Mouse (Mus musculus): Measurements from ENCODE around the gene Olfr749. TPM values are rescaled to one million over a fixed set of nuclear protein-coding genes. Genes with fewer than 3 reads are reported as not detected.
"Not testable (repeated sequence)": the region's sequence is repeated elsewhere in the genome, so short reads cannot be mapped to it uniquely, and the experiment has no call there.

The Olfr749 gene
- total RNA-seq (2015) (not detected in 2 replicates), total RNA-seq (2017) (not detected in 2 replicates)

DNA sequence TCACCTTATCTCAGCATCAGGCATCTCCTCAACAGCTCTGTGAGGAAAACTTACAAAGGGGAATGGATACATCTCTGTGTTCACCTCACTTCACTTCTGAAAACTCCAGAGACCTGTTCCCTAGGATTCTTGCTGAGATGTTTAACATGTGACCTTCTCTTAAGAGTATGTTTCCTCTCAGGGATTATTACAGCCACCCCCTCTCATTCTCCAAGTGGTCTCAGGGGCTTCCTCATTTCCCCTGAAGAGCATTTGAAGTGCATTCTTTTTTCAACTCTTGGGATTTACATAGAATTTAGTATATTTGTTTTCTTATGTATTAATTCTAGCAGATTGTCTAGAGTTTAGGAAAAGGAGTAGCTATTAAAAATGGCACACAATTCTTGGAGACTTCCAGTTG lies at the start of gene Olfr749:
Olfr749 (minus strand) TSS at position 101 of the 400 bp plus-strand sequence.
- ATAC-seq (ENCODE audit: poor library complexity, severe bottlenecking) = no peak

DNA sequence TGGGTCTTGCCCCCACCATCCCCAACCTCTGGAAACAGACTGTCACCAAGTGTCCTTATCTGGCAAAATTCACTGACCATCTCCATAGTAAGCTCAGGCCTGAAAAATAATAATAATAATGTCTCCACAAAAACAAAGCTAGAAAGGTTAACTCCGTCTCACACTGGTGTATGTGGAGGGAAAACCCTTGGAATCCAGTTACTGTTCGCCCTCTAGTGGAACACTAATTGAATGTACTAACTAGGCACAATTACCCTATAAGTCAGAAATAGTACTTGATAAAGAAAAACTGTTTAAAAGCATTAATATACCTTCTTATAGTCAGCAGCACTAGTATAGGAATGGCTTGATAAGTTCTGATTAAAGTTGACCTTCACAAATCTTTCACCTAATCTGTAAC lies 43.3 kb upstream of the Olfr749 start:
- no peak for ATAC-seq (ENCODE audit: poor library complexity, severe bottlenecking)

DNA sequence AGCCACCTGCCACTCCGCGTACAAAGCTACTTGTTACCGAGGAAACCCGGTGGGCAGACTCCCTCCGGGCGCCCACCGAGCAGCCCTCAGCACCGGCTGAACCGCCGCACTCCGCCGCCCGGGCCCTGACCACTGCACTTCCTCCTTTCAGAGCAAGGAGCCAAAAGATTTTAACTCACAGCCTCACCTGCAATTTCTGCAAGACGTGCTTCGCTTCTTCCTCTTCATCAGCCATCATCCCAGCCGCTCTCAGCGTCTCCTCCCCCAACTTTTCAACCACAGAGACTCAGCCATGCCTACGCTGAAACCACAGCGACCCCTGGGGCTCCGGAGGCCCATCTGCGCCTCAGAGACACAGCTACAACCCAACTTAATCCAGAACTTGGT lies 40.4 kb upstream of the Olfr749 start, which contains the start of gene Ttc5:
Ttc5 (minus strand) TSS at position 269 of the 387 bp plus-strand sequence.
- ATAC-seq (ENCODE audit: poor library complexity, severe bottlenecking) = peak; percentile 98

DNA sequence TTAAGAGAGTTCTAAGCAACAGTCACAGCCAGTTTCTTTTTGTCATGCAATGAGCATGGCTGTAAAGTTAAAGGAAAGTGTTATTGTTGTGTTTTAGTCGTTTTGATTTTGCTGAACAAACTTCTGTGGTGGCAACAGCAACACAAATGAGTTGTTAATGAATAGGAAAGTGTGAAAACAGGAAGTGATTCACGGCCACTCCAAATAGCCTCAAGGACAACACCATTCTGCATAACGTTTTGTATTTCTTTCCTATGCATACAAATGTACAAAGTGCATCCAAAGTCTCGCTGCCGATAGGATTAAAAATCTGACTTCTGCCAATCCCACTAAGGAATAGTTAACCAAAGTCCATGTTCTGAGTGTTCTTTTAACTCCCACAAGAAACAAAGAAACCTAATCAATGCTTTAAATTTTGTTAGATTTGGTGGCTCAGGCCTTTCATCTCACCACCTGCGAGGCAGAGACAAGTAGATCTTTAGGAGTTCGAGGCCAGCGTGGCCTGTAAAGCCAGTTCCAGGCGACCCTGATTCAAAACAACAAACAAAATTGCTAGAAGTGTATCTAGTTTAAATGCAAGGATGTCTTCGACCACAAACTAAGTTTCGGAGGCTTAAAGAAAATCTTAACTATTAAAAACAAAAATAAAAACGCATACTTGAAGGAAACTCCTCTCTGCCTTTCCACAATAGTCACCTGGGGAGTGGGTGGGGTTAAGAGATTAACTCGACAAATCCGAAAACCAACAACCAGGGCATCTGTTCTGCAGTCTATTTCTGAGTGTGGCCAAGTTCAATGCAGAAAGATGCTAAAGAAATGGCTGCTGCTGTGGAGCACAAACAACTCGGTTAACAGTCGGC lies 39.7 kb upstream of the Olfr749 start:
- ATAC-seq (ENCODE audit: poor library complexity, severe bottlenecking) = peak; percentile 25; the same call in 1 of the 2 replicates

DNA sequence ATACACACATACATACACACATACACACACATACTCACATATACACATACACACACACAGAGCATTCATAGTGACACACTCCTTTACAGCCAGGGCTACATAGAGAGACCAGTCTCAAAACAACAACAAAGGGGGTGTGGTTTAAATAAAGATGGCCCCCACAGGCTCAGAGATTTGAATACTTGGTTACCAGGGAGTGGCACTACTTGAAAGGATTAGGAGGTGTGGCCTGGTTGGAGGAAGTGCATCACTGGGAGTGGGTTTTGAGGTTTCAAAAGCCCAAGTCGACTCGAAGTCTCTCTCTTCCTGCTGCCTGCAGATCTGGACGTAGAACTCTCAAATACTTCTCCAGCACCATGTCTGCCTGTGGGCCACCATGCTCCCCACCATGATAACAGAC lies 37.3 kb upstream of the Olfr749 start:
- no peak for ATAC-seq (ENCODE audit: poor library complexity, severe bottlenecking)

DNA sequence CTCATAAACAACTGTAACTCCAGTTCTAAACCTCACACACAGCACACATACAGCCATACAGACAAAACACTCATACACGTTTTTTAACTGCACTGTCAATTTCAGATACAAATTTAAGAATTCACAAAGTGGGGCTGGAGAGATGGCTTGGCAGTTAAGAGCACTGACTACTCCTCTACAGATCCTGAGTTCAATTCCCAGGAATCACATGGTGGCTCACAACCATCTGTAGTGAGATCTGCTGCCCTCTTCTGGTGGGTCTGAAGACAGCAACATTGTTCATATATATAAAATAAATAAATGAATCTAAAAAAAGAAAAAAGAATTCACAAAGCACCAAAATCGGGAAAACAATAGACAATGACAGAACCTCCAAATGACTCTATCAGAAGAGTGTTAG lies 26.4 kb upstream of the Olfr749 start:
- no peak for ATAC-seq (ENCODE audit: poor library complexity, severe bottlenecking)

DNA sequence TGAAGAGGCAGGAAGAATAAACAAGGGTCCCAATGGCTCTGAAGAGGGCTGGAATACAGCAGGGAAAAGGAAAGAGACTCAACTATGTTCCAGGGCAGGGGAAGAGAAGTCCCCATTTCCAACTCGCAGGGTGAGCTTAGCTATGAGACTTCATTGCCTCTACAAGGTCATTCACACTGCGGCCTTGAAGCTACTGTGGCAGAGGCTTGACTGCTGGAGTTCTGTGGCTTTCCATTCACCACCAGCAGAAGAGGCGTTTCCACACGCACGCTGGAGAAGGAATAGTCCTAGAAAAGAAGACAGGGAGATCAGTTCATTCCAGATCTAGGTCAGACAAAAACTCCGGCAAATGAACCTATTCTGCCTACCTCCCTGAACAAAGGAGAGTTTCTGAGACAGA lies 20.8 kb upstream of the Olfr749 start:
- no peak for ATAC-seq (ENCODE audit: poor library complexity, severe bottlenecking)

DNA sequence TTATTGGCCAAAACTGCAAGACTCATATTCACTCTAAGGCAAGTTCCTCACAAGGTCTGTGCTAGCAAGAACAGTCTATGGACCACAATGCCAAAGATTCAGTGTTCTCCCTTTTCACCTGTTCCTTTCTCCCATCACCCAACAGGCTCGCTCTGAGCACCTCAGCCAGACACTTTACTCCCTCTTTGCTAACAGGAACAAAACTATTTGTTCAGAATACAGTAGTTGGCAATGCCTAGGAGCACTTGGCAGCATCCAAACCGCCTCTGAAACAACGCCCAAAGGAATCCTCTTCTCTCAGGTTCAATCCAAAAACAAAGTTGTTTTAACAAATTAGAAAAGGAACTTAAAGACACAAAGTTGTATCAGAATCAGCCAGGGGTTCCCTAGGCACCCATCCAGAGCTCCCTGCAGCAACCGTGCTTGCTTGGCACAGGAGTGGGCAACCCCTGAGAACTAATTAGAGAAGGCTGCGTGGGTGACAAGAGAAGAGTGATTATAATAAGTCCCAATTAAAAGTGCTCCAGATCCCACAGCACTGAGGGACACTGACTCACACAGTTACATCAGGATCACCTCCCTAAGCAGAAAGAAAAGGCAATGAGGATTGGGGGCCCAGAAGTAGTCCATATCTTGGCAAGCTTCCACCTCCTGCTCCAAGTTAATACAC lies 13.7 kb upstream of the Olfr749 start:
- no peak for ATAC-seq (ENCODE audit: poor library complexity, severe bottlenecking)

DNA sequence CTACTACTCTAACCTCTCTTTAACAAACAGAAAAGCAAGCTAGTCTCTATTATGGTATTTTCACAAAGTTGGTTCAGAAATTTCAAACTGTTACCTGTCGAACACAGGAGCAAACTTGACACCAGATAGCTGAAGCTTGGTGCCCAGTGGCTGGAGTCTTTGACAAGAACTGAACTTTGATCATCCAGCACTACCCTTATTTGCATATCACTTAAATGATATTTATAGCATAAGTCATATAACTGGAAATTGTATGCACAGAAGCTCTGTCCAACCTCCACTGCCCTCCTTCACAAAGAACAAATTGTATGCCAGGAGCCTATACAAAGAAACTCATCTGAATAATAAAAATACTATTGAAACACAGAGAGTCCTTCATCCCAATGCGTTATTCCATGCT lies 3.3 kb downstream of the Olfr749 start:
- no peak for ATAC-seq (ENCODE audit: poor library complexity, severe bottlenecking)

DNA sequence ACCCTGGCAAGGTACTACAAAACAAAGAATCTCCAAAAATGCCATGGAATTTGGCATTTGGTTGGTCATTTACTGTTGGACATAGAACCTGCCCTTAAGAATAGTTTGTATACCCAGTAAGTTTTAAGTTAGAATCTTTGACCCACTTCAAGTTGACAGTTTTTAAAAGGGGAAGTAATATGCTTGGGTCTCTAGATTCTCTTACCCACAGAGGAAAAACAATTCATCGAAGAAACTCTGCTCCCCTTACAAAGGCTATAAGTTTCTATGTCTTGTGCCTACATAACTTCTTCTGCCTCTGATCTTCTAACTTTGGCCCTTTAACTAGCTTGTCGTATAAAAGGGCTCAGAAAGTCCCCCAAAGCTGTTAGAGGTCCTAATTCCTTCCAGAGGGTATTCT lies 4.6 kb downstream of the Olfr749 start:
- ATAC-seq (ENCODE audit: poor library complexity, severe bottlenecking) = no peak

DNA sequence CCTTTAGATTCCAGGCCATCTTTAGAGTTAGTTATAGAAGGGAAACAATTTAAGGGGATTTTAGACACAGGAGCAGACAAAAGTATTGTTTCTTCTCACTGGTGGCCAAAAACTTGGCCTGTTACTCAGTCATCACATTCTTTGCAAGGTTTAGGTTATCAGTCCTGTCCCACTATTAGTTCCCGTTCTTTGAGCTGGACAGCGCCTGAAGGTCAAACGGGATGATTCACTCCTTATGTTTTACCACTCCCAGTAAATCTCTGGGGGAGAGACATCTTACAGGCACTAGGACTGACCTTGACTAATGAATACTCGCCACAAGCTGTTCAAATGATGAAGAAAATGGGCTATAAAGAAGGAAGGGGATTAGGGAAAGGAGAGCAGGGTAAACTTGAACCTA lies 22.5 kb downstream of the Olfr749 start:
- ATAC-seq (ENCODE audit: poor library complexity, severe bottlenecking) = not testable (repeated sequence)

DNA sequence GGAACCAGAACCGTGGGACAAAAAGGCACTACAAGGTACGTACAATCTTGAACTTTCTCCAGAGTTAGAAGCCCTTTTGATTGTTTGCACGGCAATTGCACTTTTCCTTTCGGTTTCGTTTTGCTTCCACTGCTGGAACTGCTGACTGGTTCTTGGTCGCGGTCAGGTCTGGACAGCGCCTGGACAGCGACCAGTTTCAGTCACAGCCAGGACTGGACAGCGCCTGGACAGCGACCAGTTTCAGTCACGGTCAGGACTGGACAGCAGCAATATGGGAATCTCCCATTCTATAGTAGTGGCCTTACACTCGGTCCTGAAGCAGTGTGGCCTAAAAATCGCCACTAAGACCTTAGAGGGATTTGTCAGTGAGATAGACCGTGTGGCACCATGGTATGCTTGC lies 25.0 kb downstream of the Olfr749 start:
- not testable (repeated sequence) for ATAC-seq (ENCODE audit: poor library complexity, severe bottlenecking)

DNA sequence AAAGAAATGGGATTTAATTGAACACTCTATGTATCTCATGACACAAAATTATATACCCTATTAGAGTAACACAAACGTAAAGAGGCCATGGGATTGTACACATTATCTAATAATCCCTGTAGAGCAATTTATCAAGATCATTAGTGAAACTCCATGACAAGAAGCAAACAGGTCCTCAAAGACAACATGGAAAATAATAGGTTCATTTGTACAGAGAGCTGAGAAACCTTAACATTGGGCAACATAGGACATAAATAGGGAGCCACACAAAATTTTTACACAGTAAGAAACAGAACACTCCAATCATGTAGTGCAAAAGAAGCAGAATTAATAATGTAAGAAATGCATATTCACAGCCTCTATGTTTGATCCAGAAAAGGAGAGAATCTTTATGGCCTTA lies 37.8 kb downstream of the Olfr749 start, which contains the start of gene Olfr748:
Olfr748 (plus strand) TSS at position 301 of the 400 bp plus-strand sequence.
- ATAC-seq (ENCODE audit: poor library complexity, severe bottlenecking) = no peak

DNA sequence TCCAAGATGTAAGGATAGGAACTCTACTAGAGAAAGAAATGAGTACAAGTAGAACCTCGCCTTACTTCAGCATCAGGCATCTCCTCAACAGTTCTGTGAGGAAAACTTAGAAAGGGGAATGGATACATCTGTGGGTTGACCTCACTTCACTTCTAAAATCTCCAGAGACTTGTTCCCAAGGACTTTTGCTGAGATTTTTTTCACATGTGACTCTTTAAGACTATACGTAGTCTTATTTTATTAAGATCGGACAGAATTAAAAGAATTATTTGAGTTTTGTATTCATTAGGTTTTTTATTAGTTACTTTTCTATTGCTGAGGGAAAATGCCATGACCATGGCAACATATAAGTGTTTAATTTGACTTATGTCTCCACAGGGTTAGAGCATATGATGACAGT lies 51.8 kb downstream of the Olfr749 start, which contains the start of gene Olfr747:
Olfr747 (minus strand) TSS at position 101 of the 400 bp plus-strand sequence.
- ATAC-seq (ENCODE audit: poor library complexity, severe bottlenecking) = no peak

Other genes with a start within 250 kb of the Olfr749 start
- gene Olfr742, start 241.5 kb downstream of the Olfr749 start, total RNA-seq (2015) = not detected in 2 replicates
- gene Olfr742, start 241.5 kb downstream of the Olfr749 start, total RNA-seq (2017) = not detected in 2 replicates
- gene Olfr743, start 223.3 kb downstream of the Olfr749 start, total RNA-seq (2015) = not detected in 2 replicates
- gene Olfr743, start 223.3 kb downstream of the Olfr749 start, total RNA-seq (2017) = not detected in 2 replicates
- not detected in 2 replicates for gene Olfr744, start 130.2 kb downstream of the Olfr749 start, total RNA-seq (2015)
- not detected in 2 replicates for gene Olfr744, start 130.2 kb downstream of the Olfr749 start, total RNA-seq (2017)
- not detected in 2 replicates for gene Olfr745, start 105.7 kb downstream of the Olfr749 start, total RNA-seq (2015)
- gene Olfr745, start 105.7 kb downstream of the Olfr749 start, total RNA-seq (2017) = not detected in 2 replicates
- not detected in 2 replicates for gene Olfr746, start 98.0 kb downstream of the Olfr749 start, total RNA-seq (2015)
- gene Olfr746, start 98.0 kb downstream of the Olfr749 start, total RNA-seq (2017) = not detected in 2 replicates
- gene Olfr747, start 51.9 kb downstream of the Olfr749 start, total RNA-seq (2015) = not detected in 2 replicates
- gene Olfr747, start 51.9 kb downstream of the Olfr749 start, total RNA-seq (2017) = not detected in 2 replicates
- not detected in 2 replicates for gene Olfr748, start 37.7 kb downstream of the Olfr749 start, total RNA-seq (2015)
- not detected in 2 replicates for gene Olfr748, start 37.7 kb downstream of the Olfr749 start, total RNA-seq (2017)
- gene Ttc5, start 40.4 kb upstream of the Olfr749 start, total RNA-seq (2015) = 21.2 and 23.1 TPM in 2 replicates
- gene Ttc5, start 40.4 kb upstream of the Olfr749 start, total RNA-seq (2017) = 35.4 and 39.4 TPM in 2 replicates
- not detected in 2 replicates for gene Ccnb1ip1, start 62.6 kb upstream of the Olfr749 start, total RNA-seq (2015)
- not detected in 2 replicates for gene Ccnb1ip1, start 62.6 kb upstream of the Olfr749 start, total RNA-seq (2017)
- gene Parp2, start 62.7 kb upstream of the Olfr749 start, total RNA-seq (2015) = 59.7 and 62.1 TPM in 2 replicates
- 53.6 and 78.7 TPM in 2 replicates for gene Parp2, start 62.7 kb upstream of the Olfr749 start, total RNA-seq (2017)
- 200 and 215 TPM in 2 replicates for gene Tep1, start 125.5 kb upstream of the Olfr749 start, total RNA-seq (2015)
- 131 and 161 TPM in 2 replicates for gene Tep1, start 125.5 kb upstream of the Olfr749 start, total RNA-seq (2017)
- 0.07 and 0.27 TPM in 2 replicates for gene Klhl33, start 152.4 kb upstream of the Olfr749 start, total RNA-seq (2015)
- 0.28 and 0.40 TPM in 2 replicates for gene Klhl33, start 152.4 kb upstream of the Olfr749 start, total RNA-seq (2017)
- 101 and 107 TPM in 2 replicates for gene Osgep, start 179.8 kb upstream of the Olfr749 start, total RNA-seq (2015)
- gene Osgep, start 179.8 kb upstream of the Olfr749 start, total RNA-seq (2017) = 87.9 and 125 TPM in 2 replicates
- gene Apex1, start 179.9 kb upstream of the Olfr749 start, total RNA-seq (2015) = 46.3 and 64.2 TPM in 2 replicates
- gene Apex1, start 179.9 kb upstream of the Olfr749 start, total RNA-seq (2017) = 34.8 and 47.0 TPM in 2 replicates
- 115 and 118 TPM in 2 replicates for gene Pip4p1, start 185.8 kb upstream of the Olfr749 start, total RNA-seq (2015)
- 38.5 and 39.9 TPM in 2 replicates for gene Pip4p1, start 185.8 kb upstream of the Olfr749 start, total RNA-seq (2017)
- 329 and 405 TPM in 2 replicates for gene Pnp, start 186.0 kb upstream of the Olfr749 start, total RNA-seq (2015)
- 158 and 204 TPM in 2 replicates for gene Pnp, start 186.0 kb upstream of the Olfr749 start, total RNA-seq (2017)
- 43.8 TPM in 1 of 2 replicates, not detected in the other for gene Gm49342, start 199.4 kb upstream of the Olfr749 start, total RNA-seq (2015)
- 161 and 177 TPM in 2 replicates for gene Gm49342, start 199.4 kb upstream of the Olfr749 start, total RNA-seq (2017)
- 14.4 and 16.7 TPM in 2 replicates for gene Pnp2, start 210.9 kb upstream of the Olfr749 start, total RNA-seq (2015)
- 6.7 and 9.6 TPM in 2 replicates for gene Pnp2, start 210.9 kb upstream of the Olfr749 start, total RNA-seq (2017)

Measured in megakaryocyte, adult 5-6 weeks (primary cell).